10 mouse cellular contexts compared by ENCODE assay signal in genomic region chr13:59927379-59928111, GRCm38 (mm10).
DNase-seq lines count a peak whose midpoint lies in the region; ATAC-seq and TF ChIP-seq lines count a peak whose summit lies in the region.
"Had no signal": no experiment of that assay in that cellular context is flagged by ENCODE, and none has a peak within 500 bp of the region (broad histone marks: within the 10 kb centered on the region; RNA-seq: fewer than 3 reads in every experiment).

No protein-coding gene starts in this region.

- H3K27ac ChIP-seq in forebrain, postnatal 0 days (ENCODE audit: low read depth, low read length), result no peak overlapping the region
- H3K27ac ChIP-seq: liver, embryonic 15.5 days had no signal

- H3K4me1 ChIP-seq in forebrain, postnatal 0 days (ENCODE audit: insufficient read depth), result no peaks in the 10 kb centered on the region
- H3K4me1 ChIP-seq: liver, embryonic 15.5 days had no signal

- ATAC-seq in forebrain, postnatal 0 days, result peak; percentile 68
- ATAC-seq in megakaryocyte-erythroid progenitor cell, adult 5-6 weeks (replicated peaks; ENCODE audit: low FRiP score, low TSS enrichment, poor library complexity, severe bottlenecking), result no peak
- ATAC-seq: Patski had no signal

- no peaks in the 10 kb centered on the region for H3K27me3 ChIP-seq in forebrain, postnatal 0 days (ENCODE audit: insufficient read depth, low read length)
- H3K27me3 ChIP-seq: liver, embryonic 15.5 days; Patski had no signal

- no peaks in the 10 kb centered on the region for H3K36me3 ChIP-seq in forebrain, postnatal 0 days (ENCODE audit: insufficient read depth)
- H3K36me3 ChIP-seq: liver, embryonic 15.5 days had no signal

- DNase-seq in right cerebral cortex, postnatal 10 days (ENCODE audit: low spot score in 2 of 2), result peak; percentile 65 to 67
- no peak for DNase-seq in right cerebral cortex, adult 2 months (ENCODE audit: low spot score in 2 of 2)
- peak; percentile 48 for DNase-seq in forebrain, postnatal 0 days
- peak; percentile 79 for DNase-seq in kidney, postnatal 25 days
- DNase-seq in retina, postnatal 1 day, result peak; percentile 95
- DNase-seq in cerebellum, adult 9-11 months, result no peak
- DNase-seq in heart, adult 9 months (ENCODE audit: low spot score in 2 of 2), result no peak

- H3K4me2 ChIP-seq in forebrain, postnatal 0 days (ENCODE audit: low read depth), result no peak overlapping the region
- H3K4me2 ChIP-seq: liver, embryonic 15.5 days had no signal

- H3K9me3 ChIP-seq in forebrain, postnatal 0 days (ENCODE audit: low read length), result no peaks in the 10 kb centered on the region
- H3K9me3 ChIP-seq: liver, embryonic 15.5 days had no signal

- TF ChIP-seq CTCF in forebrain, postnatal 0 days (IDR thresholded peaks at IDR 0.05; ENCODE audit: low read depth), result no peak

- H3K4me3 ChIP-seq in forebrain, postnatal 0 days (ENCODE audit: low read depth, low read length), result no peak overlapping the region
- H3K4me3 ChIP-seq: liver, embryonic 15.5 days had no signal

- WGBS in forebrain, postnatal 0 days, result 28% methylated on average over 12 of the region's 12 CpGs

- H3K9ac ChIP-seq in forebrain, postnatal 0 days, result no peak overlapping the region
- H3K9ac ChIP-seq: liver, embryonic 15.5 days had no signal

Comparison
In these comparisons a context has a peak if more than half of its experiments do, and no peak if none do; other contexts are left out.
1. DNase-seq: peak in right cerebral cortex, postnatal 10 days (2 of 2), forebrain, postnatal 0 days (single experiment), kidney, postnatal 25 days (2 of 2) and retina, postnatal 1 day (single experiment); none in right cerebral cortex, adult 2 months (0 of 2), cerebellum, adult 9-11 months (single experiment) and heart, adult 9 months (0 of 2).